Mouse (Mus musculus): ENCODE results near the gene Utrn. TPM values are rescaled to one million over a fixed set of nuclear protein-coding genes. Genes with fewer than 3 reads are reported as not detected.

The Utrn gene
- polyA plus RNA-seq (2015; fragmentation: Nextera tagmentation; extraction: Ambion mirVana): 68.2 and 74.5 TPM in 2 replicates

GRCm38 (mm10) chr10:12869029-12869671 lies at the start of gene Utrn:
Gene Utrn, minus strand, starts transcription at chr10:12869365.

Other genes with a start within 250 kb of the Utrn start
- 18.2 and 23.2 TPM in 2 replicates for gene Stx11, start 94.9 kb upstream of the Utrn start, polyA plus RNA-seq (2015; fragmentation: Nextera tagmentation; extraction: Ambion mirVana)
- 29.1 and 30.9 TPM in 2 replicates for gene Sf3b5, start 136.0 kb upstream of the Utrn start, polyA plus RNA-seq (2015; fragmentation: Nextera tagmentation; extraction: Ambion mirVana)
- gene Plagl1, start 191.1 kb upstream of the Utrn start, polyA plus RNA-seq (2015; fragmentation: Nextera tagmentation; extraction: Ambion mirVana): 80.9 and 124 TPM in 2 replicates